Mouse (Mus musculus) G1E (cell line): ENCODE results near the gene Zfp369. TPM values are rescaled to one million over a fixed set of nuclear protein-coding genes. Genes with fewer than 3 reads are reported as not detected.
"Not testable (repeated sequence)": the region's sequence is repeated elsewhere in the genome, so short reads cannot be mapped to it uniquely, and the experiment has no call there.

Source experiments
- ATAC-seq: 2 replicates; pipeline ENCODE4 v1.8.0; 2016; ENCODE audit warnings: mild to moderate bottlenecking; ENCODE audit not compliant: insufficient number of reproducible peaks, poor library complexity, low FRiP score, severe bottlenecking; ENCODE audit errors: extremely low read depth
- DNase-seq: peaks from one replicate; pipeline ENCODE4 v3.0.0; 2012; ENCODE audit warnings: low spot score
- H3K27me3 ChIP-seq: 2 replicates; pipeline ENCODE4 v1.6.1; 2012; ENCODE audit warnings: mild to moderate bottlenecking, low read length, inconsistent platforms; ENCODE audit not compliant: insufficient read depth
- H3K36me3 ChIP-seq: replicated peaks from 2 replicates; pipeline ENCODE3; 2012; ENCODE audit warnings: mild to moderate bottlenecking, inconsistent platforms
- H3K4me1 ChIP-seq: 2 replicates; pipeline ENCODE4 v1.6.1; 2012; ENCODE audit warnings: low read depth, low read length, inconsistent platforms, mixed read lengths; ENCODE audit not compliant: insufficient read depth
- H3K4me3 ChIP-seq: 2 replicates; pipeline ENCODE4 v1.5.1; 2012; ENCODE audit warnings: low read depth, mild to moderate bottlenecking, inconsistent platforms, low read length, moderate library complexity, mixed read lengths
- H3K9me3 ChIP-seq: replicated peaks from 2 replicates; pipeline ENCODE4 v1.6.1; 2012; ENCODE audit warnings: inconsistent platforms
- CTCF ChIP-seq: IDR thresholded peaks from 2 replicates; pipeline ENCODE4 v1.5.1; 2012; ENCODE audit warnings: low read depth, low read length, inconsistent platforms, mixed read lengths
- GATA1 ChIP-seq: IDR thresholded peaks from 2 replicates; pipeline ENCODE4 v1.6.1; 2012; ENCODE audit warnings: borderline replicate concordance, low read length, inconsistent platforms, mixed read lengths
- GATA2 ChIP-seq: IDR thresholded peaks from 2 replicates; pipeline ENCODE4 v1.6.1; 2012; ENCODE audit warnings: low read depth, low read length, inconsistent platforms, borderline replicate concordance
- POLR2AphosphoS5 ChIP-seq: IDR thresholded peaks from 2 replicates; pipeline ENCODE4 v1.6.1; 2012; ENCODE audit warnings: low read depth, low read length, inconsistent platforms; ENCODE audit not compliant: insufficient replicate concordance
- TAL1 ChIP-seq: conservative IDR thresholded peaks from 2 replicates; pipeline ENCODE4 v1.6.1; 2012; ENCODE audit warnings: low read depth, low read length, inconsistent platforms, mixed read lengths
- polyA plus RNA-seq: library from polyadenylated mRNA; stranded (reverse); fragments of >175 nt; gene quantifications from 2 replicates; pipeline ENCODE4 v1.2.3, GENCODE M21; 2012
- total RNA-seq, 2 experiments: library from RNA; stranded (forward) in 1 of 2; stranded (reverse) in 1 of 2; fragments of 200-1000 nt in 1 of 2; fragments of >200 nt in 1 of 2; fragmentation: Nextera tagmentation in 1 of 2; gene quantifications; 2 replicates each; pipeline ENCODE4 v1.2.3; 2014 to 2017

The Zfp369 gene
- total and polyA plus RNA-seq, 3 experiments, result 4.6 to 71.3 (median 42.4) TPM

DNA sequence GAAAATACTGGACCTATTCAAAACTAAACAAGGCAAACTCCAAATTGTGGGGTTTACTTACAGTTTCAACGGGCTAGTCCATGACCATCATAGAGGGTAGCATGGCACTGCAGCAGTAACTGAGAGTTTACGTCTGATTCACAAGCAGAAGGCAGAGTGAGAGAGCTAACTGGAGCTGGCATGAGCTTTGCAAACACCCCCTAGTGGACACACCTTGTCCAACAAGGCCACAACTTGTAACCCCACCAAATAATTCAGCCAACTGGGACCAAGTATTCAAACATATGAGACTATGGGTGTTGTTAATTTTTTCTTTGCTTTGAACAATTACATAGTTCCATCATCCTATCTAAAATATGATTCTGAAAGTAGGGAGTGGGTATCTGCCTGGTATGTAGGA is 8.2 kb downstream of the Zfp369 start:
- H3K4me3 ChIP-seq, result no peak overlapping the region
- peaks cover 26% of the 10 kb centered on the region for H3K9me3 ChIP-seq
- DNase-seq, result no peak
- TF ChIP-seq GATA1, result no peak
- no peak for TF ChIP-seq TAL1
- TF ChIP-seq CTCF, result no peak
- TF ChIP-seq POLR2AphosphoS5, result no peak
- TF ChIP-seq GATA2, result no peak
- no peak for ATAC-seq
- no peaks in the 10 kb centered on the region for H3K27me3 ChIP-seq
- peaks cover 43% of the 10 kb centered on the region for H3K36me3 ChIP-seq
- H3K4me1 ChIP-seq, result no peaks in the 10 kb centered on the region

DNA sequence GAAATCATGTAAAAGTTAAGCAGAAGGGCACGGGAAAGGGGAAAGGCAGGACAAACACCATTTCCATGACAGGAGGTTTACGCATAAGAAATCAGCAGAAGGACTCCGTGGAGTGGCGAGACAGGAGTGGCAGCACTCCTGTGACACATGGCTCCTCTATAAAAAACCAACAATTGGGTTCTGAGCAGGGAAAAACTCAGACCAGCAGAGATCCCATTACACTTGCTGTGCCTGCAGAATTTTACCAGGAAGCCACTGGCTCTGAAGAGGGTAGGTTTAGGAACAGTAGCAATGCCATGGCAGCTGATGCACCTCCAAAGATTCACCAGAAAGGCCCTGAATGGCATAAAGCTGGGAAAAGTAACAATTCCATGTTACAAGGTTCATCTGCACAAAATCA is 17.7 kb downstream of the Zfp369 start:
- DNase-seq, result no peak
- no peak for ATAC-seq
- Histone ChIP-seq H3K27me3 (no peaks in the 10 kb centered on the region), H3K4me3 (no peak overlapping the region), H3K9me3 (peaks cover 38% of the 10 kb centered on the region), H3K4me1 (no peaks in the 10 kb centered on the region), H3K36me3 (peaks cover 54% of the 10 kb centered on the region)
- TF ChIP-seq GATA1, result no peak
- no peak for TF ChIP-seq TAL1
- TF ChIP-seq GATA2, result no peak
- TF ChIP-seq CTCF, result no peak
- no peak for TF ChIP-seq POLR2AphosphoS5

DNA sequence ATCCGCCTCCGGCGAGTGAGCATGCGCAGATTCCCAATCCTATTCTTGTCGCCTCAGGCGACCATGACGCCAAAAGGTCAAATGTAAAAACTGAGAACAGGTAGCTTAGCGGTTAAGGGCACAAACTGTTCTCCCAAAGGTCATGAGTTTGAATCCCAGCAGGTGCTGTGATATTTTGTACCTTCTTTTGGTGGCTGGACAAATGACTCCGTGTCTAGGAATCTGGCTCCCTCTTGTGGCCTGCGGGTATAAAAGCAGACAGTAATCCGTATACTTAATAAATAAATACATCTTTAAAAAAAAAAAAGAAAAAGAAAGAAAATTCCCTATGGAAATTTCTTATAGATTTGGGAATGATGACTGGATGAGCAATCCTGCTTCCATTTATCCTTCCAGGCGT is 32.2 kb downstream of the Zfp369 start:
- not testable (repeated sequence) for H3K36me3 ChIP-seq, H3K4me1 ChIP-seq, H3K4me3 ChIP-seq, DNase-seq, H3K27me3 ChIP-seq, ATAC-seq
- H3K9me3 ChIP-seq, result peaks cover 20% of the 10 kb centered on the region

DNA sequence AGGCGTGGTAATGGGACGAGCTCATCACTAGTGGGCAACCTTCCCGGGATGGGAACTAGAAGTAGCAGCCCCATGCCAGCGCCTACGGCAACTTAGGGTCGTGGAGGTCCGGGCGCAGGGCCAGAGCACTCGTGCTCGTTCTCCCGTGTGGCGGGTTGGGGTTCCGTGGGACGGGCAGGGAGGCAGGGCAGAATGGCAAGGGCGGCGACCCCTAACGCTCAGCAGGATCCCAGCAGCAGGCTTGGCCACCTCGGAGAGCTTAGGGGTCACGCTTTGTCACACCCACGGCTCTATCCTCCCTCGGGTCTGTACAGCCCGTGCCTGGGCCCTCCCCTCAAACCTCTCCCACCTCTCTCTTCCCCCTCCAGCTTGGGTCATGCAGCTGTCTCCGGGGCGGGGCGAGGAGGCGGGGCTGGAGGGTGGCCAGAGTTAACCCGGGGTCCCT is 32.7 kb downstream of the Zfp369 start:
- Histone ChIP-seq H3K4me1 (no peaks in the 10 kb centered on the region), H3K36me3 (no peaks in the 10 kb centered on the region), H3K27me3 (peaks cover 3% of the 10 kb centered on the region; the same call in 1 of the 2 replicates), H3K4me3 (no peak overlapping the region; the same call in 1 of the 2 replicates), H3K9me3 (peaks cover 20% of the 10 kb centered on the region)
- TF ChIP-seq GATA1 (no peak), TAL1 (no peak), CTCF (no peak), GATA2 (no peak), POLR2AphosphoS5 (no peak)
- ATAC-seq (no peak), DNase-seq (no peak)

DNA sequence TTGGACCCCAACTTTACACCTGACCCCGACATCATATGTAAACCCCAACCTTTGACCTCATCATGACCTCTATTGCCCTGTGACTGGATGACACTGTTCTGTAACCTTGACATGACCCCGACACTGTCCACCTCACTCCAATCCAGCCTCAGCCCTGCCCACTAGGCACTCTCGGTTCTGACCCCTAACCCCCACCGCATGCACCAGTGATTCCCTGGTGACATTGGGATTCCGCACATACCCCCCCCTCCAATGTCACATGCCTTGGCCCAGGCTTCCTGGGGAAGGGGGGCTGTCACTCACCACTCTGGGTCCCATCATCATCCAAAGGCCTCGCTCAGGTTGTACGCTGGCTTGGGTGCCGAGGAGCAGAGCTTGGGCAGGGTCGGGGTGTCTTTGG is 33.2 kb downstream of the Zfp369 start:
- Histone ChIP-seq H3K4me3 (no peak overlapping the region), H3K9me3 (peaks cover 20% of the 10 kb centered on the region), H3K4me1 (no peaks in the 10 kb centered on the region), H3K36me3 (no peaks in the 10 kb centered on the region), H3K27me3 (peaks cover 3% of the 10 kb centered on the region; the same call in 1 of the 2 replicates)
- ATAC-seq, result no peak
- TF ChIP-seq GATA2, result no peak
- TF ChIP-seq POLR2AphosphoS5, result no peak
- TF ChIP-seq CTCF, result no peak
- TF ChIP-seq TAL1, result no peak
- TF ChIP-seq GATA1, result no peak
- no peak for DNase-seq

DNA sequence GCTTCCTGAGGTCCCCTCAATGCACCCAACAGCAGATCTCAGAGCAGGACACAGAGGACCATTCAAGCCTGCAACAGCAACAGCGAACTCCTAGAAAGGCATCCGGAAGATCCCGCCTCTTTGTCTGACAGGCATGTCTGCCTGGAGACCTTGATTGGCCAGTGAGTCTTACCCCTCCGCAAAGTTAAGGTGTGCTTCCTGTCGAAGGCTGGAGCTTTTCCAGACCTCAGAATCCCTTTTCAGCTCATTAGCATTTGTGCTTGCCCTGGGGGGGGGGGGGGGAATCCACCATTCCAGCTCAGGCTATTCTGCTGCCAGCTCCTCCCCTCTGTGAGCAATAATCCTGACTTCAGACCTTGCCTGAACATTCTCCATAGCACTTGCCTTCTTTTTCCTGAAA is 69.9 kb downstream of the Zfp369 start:
- not testable (repeated sequence) for H3K4me1 ChIP-seq, H3K4me3 ChIP-seq, H3K36me3 ChIP-seq, H3K27me3 ChIP-seq, ATAC-seq, DNase-seq
- H3K9me3 ChIP-seq, result peaks cover 10% of the 10 kb centered on the region

DNA sequence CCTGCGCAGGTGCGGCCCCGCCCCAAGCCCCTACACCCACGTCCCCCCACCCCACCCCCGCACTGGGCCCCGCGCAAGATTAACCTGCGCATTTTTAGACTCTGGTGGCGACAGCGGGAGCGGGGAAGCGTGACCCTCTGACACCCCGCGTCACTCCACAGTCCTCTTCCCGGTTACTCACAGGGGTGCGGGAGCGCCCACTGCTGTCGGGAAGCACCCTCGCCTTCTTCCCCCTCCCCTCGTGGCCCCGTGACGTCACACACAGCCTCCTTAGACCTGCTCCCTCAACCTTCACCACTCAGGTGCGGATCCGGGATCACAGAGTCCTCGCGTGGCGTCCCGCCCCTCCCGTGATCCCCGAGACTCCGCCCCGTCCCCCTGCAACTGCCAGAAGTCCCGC is 73.2 kb downstream of the Zfp369 start:
- H3K4me3 ChIP-seq, H3K36me3 ChIP-seq, H3K4me1 ChIP-seq, H3K27me3 ChIP-seq, DNase-seq, ATAC-seq: not testable (repeated sequence)
- peaks cover 10% of the 10 kb centered on the region for H3K9me3 ChIP-seq

Other genes with a start within 250 kb of the Zfp369 start
- gene Spata31d1c, start 245.8 kb upstream of the Zfp369 start, total RNA-seq (2014; fragmentation: Nextera tagmentation), result not detected in 2 replicates
- gene Spata31d1c, start 245.8 kb upstream of the Zfp369 start, total RNA-seq (2017), result 0.06 and 0.27 TPM in 2 replicates
- not detected in 2 replicates for gene Spata31d1c, start 245.8 kb upstream of the Zfp369 start, polyA plus RNA-seq
- not detected in 2 replicates for gene Prss47, start 226.1 kb upstream of the Zfp369 start, total RNA-seq (2014; fragmentation: Nextera tagmentation)
- 0.17 TPM in 1 of 2 replicates, not detected in the other for gene Prss47, start 226.1 kb upstream of the Zfp369 start, total RNA-seq (2017)
- not detected in 2 replicates for gene Prss47, start 226.1 kb upstream of the Zfp369 start, polyA plus RNA-seq
- gene Mfsd14b, start 165.8 kb upstream of the Zfp369 start, total RNA-seq (2014; fragmentation: Nextera tagmentation), result 91.6 and 103 TPM in 2 replicates
- gene Mfsd14b, start 165.8 kb upstream of the Zfp369 start, total RNA-seq (2017), result 67.1 and 74.7 TPM in 2 replicates
- 21.0 and 23.0 TPM in 2 replicates for gene Mfsd14b, start 165.8 kb upstream of the Zfp369 start, polyA plus RNA-seq
- not detected in 2 replicates for gene Olfr465-ps1, start 140.7 kb upstream of the Zfp369 start, total RNA-seq (2014; fragmentation: Nextera tagmentation)
- 0.11 and 0.12 TPM in 2 replicates for gene Olfr465-ps1, start 140.7 kb upstream of the Zfp369 start, total RNA-seq (2017)
- gene Olfr465-ps1, start 140.7 kb upstream of the Zfp369 start, polyA plus RNA-seq, result not detected in 2 replicates
- gene Olfr466, start 128.6 kb upstream of the Zfp369 start, total RNA-seq (2014; fragmentation: Nextera tagmentation), result not detected in 2 replicates
- 0.11 and 0.12 TPM in 2 replicates for gene Olfr466, start 128.6 kb upstream of the Zfp369 start, total RNA-seq (2017)
- gene Olfr466, start 128.6 kb upstream of the Zfp369 start, polyA plus RNA-seq, result not detected in 2 replicates
- gene Nlrp4f, start 72.8 kb upstream of the Zfp369 start, total RNA-seq (2014; fragmentation: Nextera tagmentation), result not detected in 2 replicates
- 0.05 and 0.17 TPM in 2 replicates for gene Nlrp4f, start 72.8 kb upstream of the Zfp369 start, total RNA-seq (2017)
- gene Nlrp4f, start 72.8 kb upstream of the Zfp369 start, polyA plus RNA-seq, result not detected in 2 replicates
- gene Gm10775, start 19.3 kb upstream of the Zfp369 start, total RNA-seq (2014; fragmentation: Nextera tagmentation), result not detected in 2 replicates
- gene Gm10775, start 19.3 kb upstream of the Zfp369 start, total RNA-seq (2017), result 0.11 TPM in 1 of 2 replicates, not detected in the other
- gene Gm10775, start 19.3 kb upstream of the Zfp369 start, polyA plus RNA-seq, result 0.04 and 0.12 TPM in 2 replicates
- gene Gm10139, start 233.9 kb downstream of the Zfp369 start, total RNA-seq (2014; fragmentation: Nextera tagmentation), result not detected in 2 replicates
- not detected in 2 replicates for gene Gm10139, start 233.9 kb downstream of the Zfp369 start, total RNA-seq (2017)
- gene Gm10139, start 233.9 kb downstream of the Zfp369 start, polyA plus RNA-seq, result not detected in 2 replicates